Mouse (Mus musculus) MEL (cell line): ENCODE measurements around the gene Ambra1. TPM values are rescaled to one million over a fixed set of nuclear protein-coding genes. Genes with fewer than 3 reads are reported as not detected.

Experiments used
- DNase-seq: peaks from one replicate; pipeline ENCODE4 v3.0.0; 2011; ENCODE audit warnings: low read depth, low spot score
- H3K27ac ChIP-seq: 2 replicates; pipeline ENCODE4 v1.5.1; 2012; ENCODE audit warnings: low read depth, mild to moderate bottlenecking, control low read depth, low read length, moderate library complexity; ENCODE audit not compliant: control insufficient read depth
- H3K27me3 ChIP-seq, 2 experiments: fragments of 150-350 bp in 1 of 2; sonication (generic) in 1 of 2; 2 replicates each; pipeline ENCODE4 v1.6.1; 2012; ENCODE audit warnings: low read length in 2 of 2, mild to moderate bottlenecking in 2 of 2, improper control_type of control experiment in 1 of 2, moderate library complexity in 1 of 2; ENCODE audit not compliant: insufficient read depth in 2 of 2, control insufficient read depth in 1 of 2
- H3K36me3 ChIP-seq, 2 experiments: 2 replicates each; pipeline ENCODE4 v1.6.1; 2012 to 2014; ENCODE audit warnings: low read length in 2 of 2, improper control_type of control experiment in 1 of 2, inconsistent platforms in 1 of 2, mild to moderate bottlenecking in 1 of 2; ENCODE audit not compliant: insufficient read depth in 2 of 2, control insufficient read depth in 1 of 2
- H3K4me1 ChIP-seq, 2 experiments: fragments of 150-350 bp in 1 of 2; sonication (generic) in 1 of 2; 2 replicates each; pipeline ENCODE4 v1.6.1; 2012; ENCODE audit warnings: low read length in 2 of 2, improper control_type of control experiment in 1 of 2, mild to moderate bottlenecking in 1 of 2; ENCODE audit not compliant: insufficient read depth in 2 of 2, control insufficient read depth in 1 of 2
- H3K4me3 ChIP-seq, 2 experiments: fragments of 150-350 bp in 1 of 2; sonication (generic) in 1 of 2; 2 replicates each; pipeline ENCODE4 v1.5.1; 2012; ENCODE audit warnings: low read depth in 2 of 2, low read length in 2 of 2, mild to moderate bottlenecking in 2 of 2, moderate library complexity in 2 of 2, control low read depth in 1 of 2, improper control_type of control experiment in 1 of 2; ENCODE audit not compliant: control insufficient read depth in 1 of 2, insufficient read depth in 1 of 2
- H3K79me2 ChIP-seq: 2 replicates; pipeline ENCODE4 v1.6.1; 2012; ENCODE audit warnings: mild to moderate bottlenecking, low read length, moderate library complexity; ENCODE audit not compliant: control insufficient read depth, poor library complexity, insufficient read depth
- H3K9ac ChIP-seq: 2 replicates; pipeline ENCODE4 v1.6.1; 2012; ENCODE audit warnings: low read depth, mild to moderate bottlenecking, control low read depth, low read length, moderate library complexity; ENCODE audit not compliant: control insufficient read depth, poor library complexity, severe bottlenecking
- H3K9me3 ChIP-seq: fragments of 150-350 bp; sonication (generic); replicated peaks from 2 replicates; pipeline ENCODE4 v1.6.1; 2012; ENCODE audit warnings: mild to moderate bottlenecking, low read length, improper control_type of control experiment, moderate library complexity; ENCODE audit not compliant: insufficient read depth
- CHD1 ChIP-seq: IDR thresholded peaks from 2 replicates; pipeline ENCODE4 v1.6.1; 2012; ENCODE audit warnings: low read depth, mild to moderate bottlenecking, inconsistent platforms, low read length, improper control_type of control experiment
- ELF1 ChIP-seq: IDR thresholded peaks from 2 replicates; pipeline ENCODE4 v1.6.1; 2014; ENCODE audit warnings: low read depth, mild to moderate bottlenecking, inconsistent platforms, low read length, improper control_type of control experiment, moderate library complexity
- EP300 ChIP-seq, 2 experiments: IDR thresholded peaks; 2 replicates each; pipeline ENCODE4 v1.6.1; 2011; ENCODE audit warnings: improper control_type of control experiment in 2 of 2, low read length in 2 of 2, low read depth in 1 of 2, mild to moderate bottlenecking in 1 of 2
- ETS1 ChIP-seq: IDR thresholded peaks from 2 replicates; pipeline ENCODE4 v1.6.1; 2012; ENCODE audit warnings: low read depth, mild to moderate bottlenecking, inconsistent platforms, low read length, improper control_type of control experiment, moderate library complexity
- GABPA ChIP-seq: IDR thresholded peaks from 2 replicates; pipeline ENCODE4 v1.6.1; 2012; ENCODE audit warnings: low read depth, mild to moderate bottlenecking, inconsistent platforms, low read length, improper control_type of control experiment, moderate library complexity
- HCFC1 ChIP-seq: IDR thresholded peaks from 2 replicates; pipeline ENCODE4 v1.6.1; 2012; ENCODE audit warnings: low read depth, mild to moderate bottlenecking, inconsistent platforms, low read length, improper control_type of control experiment, moderate library complexity
- JUND ChIP-seq: IDR thresholded peaks from 2 replicates; pipeline ENCODE4 v1.6.1; 2011; ENCODE audit warnings: low read depth, mild to moderate bottlenecking, improper control_type of control experiment, low read length
- KAT2A ChIP-seq: conservative IDR thresholded peaks from 2 replicates; pipeline ENCODE4 v1.6.1; 2012; ENCODE audit warnings: low read depth, low read length, improper control_type of control experiment, inconsistent platforms
- MAFK ChIP-seq: IDR thresholded peaks from 2 replicates; pipeline ENCODE4 v1.6.1; 2011; ENCODE audit warnings: low read depth, mild to moderate bottlenecking, low read length, improper control_type of control experiment, borderline replicate concordance
- MAZ ChIP-seq: IDR thresholded peaks from 2 replicates; pipeline ENCODE4 v1.6.1; 2012; ENCODE audit warnings: low read depth, mild to moderate bottlenecking, inconsistent platforms, low read length, improper control_type of control experiment
- MYB ChIP-seq: IDR thresholded peaks from 2 replicates; pipeline ENCODE4 v1.6.1; 2011; ENCODE audit warnings: mild to moderate bottlenecking, low read depth, low read length, improper control_type of control experiment
- MYC ChIP-seq: IDR thresholded peaks from 2 replicates; pipeline ENCODE4 v1.6.1; 2011; ENCODE audit warnings: low read depth, mild to moderate bottlenecking, low read length, improper control_type of control experiment, moderate library complexity
- NELFE ChIP-seq: IDR thresholded peaks from 2 replicates; pipeline ENCODE4 v1.6.1; 2011; ENCODE audit warnings: low read depth, low read length, improper control_type of control experiment
- POLR2AphosphoS2 ChIP-seq: IDR thresholded peaks from 2 replicates; pipeline ENCODE4 v1.6.1; 2011; ENCODE audit warnings: low read length, improper control_type of control experiment
- TAL1 ChIP-seq: IDR thresholded peaks from 2 replicates; pipeline ENCODE4 v1.6.1; 2012; ENCODE audit warnings: mild to moderate bottlenecking, inconsistent platforms, low read length, moderate library complexity, mixed read lengths
- UBTF ChIP-seq: IDR thresholded peaks from 2 replicates; pipeline ENCODE4 v1.6.1; 2012; ENCODE audit warnings: low read depth, mild to moderate bottlenecking, inconsistent platforms, low read length, improper control_type of control experiment, moderate library complexity, borderline replicate concordance; ENCODE audit not compliant: insufficient read depth
- USF2 ChIP-seq, 2 experiments: IDR thresholded peaks; 2 replicates each; pipeline ENCODE4 v1.6.1; 2011 to 2012; ENCODE audit warnings: improper control_type of control experiment in 2 of 2, low read length in 2 of 2, borderline replicate concordance in 1 of 2, inconsistent platforms in 1 of 2, low read depth in 1 of 2, mild to moderate bottlenecking in 1 of 2; ENCODE audit not compliant: insufficient read depth in 1 of 2
- ZC3H11A ChIP-seq: IDR thresholded peaks from 2 replicates; pipeline ENCODE4 v1.6.1; 2012; ENCODE audit warnings: low read depth, mild to moderate bottlenecking, inconsistent platforms, low read length, improper control_type of control experiment
- ZMIZ1 ChIP-seq: IDR thresholded peaks from 2 replicates; pipeline ENCODE4 v1.6.1; 2012; ENCODE audit warnings: low read depth, mild to moderate bottlenecking, inconsistent platforms, low read length, improper control_type of control experiment, moderate library complexity
- polyA plus RNA-seq, 2 experiments: library from polyadenylated mRNA; stranded (reverse) in 1 of 2; unstranded in 1 of 2; fragments of >175 nt in 1 of 2; fragments of >200 nt in 1 of 2; gene quantifications; 2 replicates each; pipeline versions ENCODE4 v1.2.1 to v1.2.4; 2012; ENCODE audit warnings: low replicate concordance in 2 of 2, low read depth in 1 of 2; ENCODE audit not compliant: insufficient read length in 2 of 2, insufficient read depth in 1 of 2, missing spikeins in 1 of 2
- total RNA-seq: library from RNA; depleted of rRNA; stranded (reverse); fragments of 300-350 nt; gene quantifications from 2 replicates; pipeline ENCODE4 v1.2.3, GENCODE M21; 2012

Gene Ambra1
- total and polyA plus RNA-seq, 3 experiments = 14.6 to 24.7 TPM; not detected in 1

- DNase-seq = no peak
- H3K79me2 ChIP-seq = no peaks in the 10 kb centered on the region; the same call in 1 of the 2 replicates
- no peak overlapping the region for H3K4me3 ChIP-seq
- H3K27me3 ChIP-seq = no peaks in the 10 kb centered on the region
- H3K9ac ChIP-seq = no peak overlapping the region
- TF ChIP-seq ZMIZ1 (no peak), HCFC1 (no peak), MYB (no peak), KAT2A (no peak), ZC3H11A (no peak), TAL1 (no peak), NELFE (no peak), EP300 (IDR thresholded peaks at IDR 0.05; ENCODE audit: low read depth in 1 of 2, low read length in 2 of 2) (no peak), MAFK (no peak), ELF1 (no peak), CHD1 (no peak), MYC (no peak), GABPA (no peak), JUND (no peak)
- H3K4me1 ChIP-seq = no peaks in the 10 kb centered on the region
- no peak overlapping the region for H3K27ac ChIP-seq
- H3K36me3 ChIP-seq = peaks cover 1 to 7% of the 10 kb centered on the region in 2 experiments; a peak in 3 of 4 replicates
- H3K9me3 ChIP-seq = no peaks in the 10 kb centered on the region
These were observed 141.3 kb downstream of the Ambra1 start for GRCm38 (mm10) chr2:91871225-91871624.

DNA sequence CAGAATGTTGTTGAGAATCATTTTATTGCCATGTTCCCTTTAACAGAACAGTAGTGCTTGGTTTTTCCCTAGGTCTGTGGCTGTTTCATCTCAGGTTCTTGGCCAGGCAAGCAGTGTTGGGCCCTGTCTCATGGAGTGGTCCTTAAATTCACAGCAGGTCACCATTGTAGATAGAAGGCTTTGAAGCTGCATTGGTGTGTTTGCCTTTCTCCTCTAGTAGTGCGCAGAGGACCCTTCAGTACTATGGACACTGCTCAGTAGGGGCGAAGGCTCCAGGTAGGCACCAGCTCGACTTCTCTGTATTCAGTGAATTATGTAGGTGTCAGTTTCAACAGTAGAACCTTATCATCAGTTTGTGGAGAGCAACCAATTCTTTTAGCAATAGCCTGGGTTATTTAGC is 142.7 kb downstream of the Ambra1 start:
- Histone ChIP-seq H3K4me1 (no peaks in the 10 kb centered on the region), H3K4me3 (no peak overlapping the region), H3K27ac (no peak overlapping the region; the same call in 1 of the 2 replicates), H3K79me2 (no peaks in the 10 kb centered on the region; the same call in 1 of the 2 replicates), H3K9ac (no peak overlapping the region), H3K27me3 (no peaks in the 10 kb centered on the region), H3K36me3 (peaks cover 4 to 15% of the 10 kb centered on the region in 2 experiments; a peak in 3 of 4 replicates), H3K9me3 (no peaks in the 10 kb centered on the region)
- TF ChIP-seq KAT2A = no peak
- no peak for TF ChIP-seq MAZ
- TF ChIP-seq NELFE = no peak
- TF ChIP-seq MYB = no peak
- no peak for TF ChIP-seq ZC3H11A
- no peak for TF ChIP-seq TAL1
- no peak for TF ChIP-seq USF2 (IDR thresholded peaks at IDR 0.05; ENCODE audit: borderline replicate concordance in 1 of 2, insufficient read depth in 1 of 2, low read depth in 1 of 2, low read length in 2 of 2)
- TF ChIP-seq MYC = no peak
- TF ChIP-seq UBTF = no peak
- TF ChIP-seq ETS1 = no peak
- TF ChIP-seq ELF1 = no peak
- TF ChIP-seq MAFK = no peak
- no peak for TF ChIP-seq POLR2AphosphoS2
- no peak for DNase-seq
